In the genomic region with DNA sequence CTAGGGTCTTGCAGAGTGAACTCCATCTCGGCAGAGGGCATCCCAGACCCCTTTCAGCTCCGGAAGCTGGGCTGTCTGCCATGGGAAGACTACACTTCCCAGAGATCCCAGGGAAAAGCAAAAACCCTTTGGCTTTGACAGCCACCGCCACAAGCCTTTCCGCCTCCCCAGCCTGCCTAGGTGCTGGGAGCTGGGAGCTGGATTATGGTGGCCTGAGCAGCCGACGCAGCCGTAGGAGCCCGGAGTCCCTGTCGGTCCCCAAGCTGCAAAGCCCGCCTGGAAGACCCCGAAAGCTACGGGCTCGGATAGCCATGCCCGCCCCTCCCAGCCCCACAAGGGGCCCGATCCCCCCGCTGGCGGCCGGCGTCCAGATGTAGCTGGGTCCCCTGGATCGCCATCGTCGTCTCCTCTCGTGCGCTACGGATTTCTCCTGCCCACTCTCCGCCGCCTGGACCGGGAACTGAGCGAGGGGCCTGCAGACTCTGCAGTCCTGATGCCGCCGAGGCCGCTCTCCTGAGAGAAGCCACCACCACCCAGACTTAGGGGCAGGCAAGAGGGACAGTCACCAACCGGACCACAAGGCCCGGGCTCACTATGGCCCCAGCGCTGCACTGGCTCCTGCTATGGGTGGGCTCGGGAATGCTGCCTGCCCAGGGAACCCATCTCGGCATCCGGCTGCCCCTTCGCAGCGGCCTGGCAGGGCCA, we compare ENCODE assay signal across 8 mouse cellular contexts. TPM values are rescaled to one million over a fixed set of nuclear protein-coding genes. Genes with fewer than 3 reads are reported as not detected.
DNase-seq lines count a peak whose midpoint lies in the region; ATAC-seq lines count a peak whose summit lies in the region.

A gene (plus strand): TSS at position 147 of the 705 bp plus-strand sequence.

- peak; percentile 91 for ATAC-seq in hindbrain, embryonic 12.5 days (ENCODE audit: low FRiP score)
- peak; percentile 90 for ATAC-seq in lung, embryonic 16.5 days (ENCODE audit: low read depth)
- no peak for ATAC-seq in activated CD4-positive, CD25-positive, alpha-beta regulatory T cell, adult 4 months

- H3K4me3 ChIP-seq in hindbrain, embryonic 12.5 days = peak within 1 kb of the TSS; percentile 90
- peak within 1 kb of the TSS; percentile 89 for H3K4me3 ChIP-seq in lung, embryonic 16.5 days (ENCODE audit: low read length)

- peak within 1 kb of the TSS; percentile 87 for H3K9ac ChIP-seq in hindbrain, embryonic 12.5 days
- H3K9ac ChIP-seq in lung, embryonic 16.5 days (ENCODE audit: low read length) = peak within 1 kb of the TSS; percentile 93

- peak; percentile 42 for DNase-seq in WW6 (ENCODE audit: low read depth, low spot score)
- DNase-seq in cerebellum, postnatal 36 days = peak; percentile 87 to 89
- peak; percentile 78 to 82 for DNase-seq in frontal cortex, postnatal 25 days (ENCODE audit: low spot score in 2 of 2)
- peak; percentile 87 to 96 for DNase-seq in layer of hippocampus, postnatal 14 days (ENCODE audit: low spot score in 2 of 2)
- peak; percentile 85 for DNase-seq in retina, adult 2 months (ENCODE audit: low read depth, low spot score)

- peak within 1 kb of the TSS; percentile 80 for H3K27ac ChIP-seq in hindbrain, embryonic 12.5 days
- peak within 1 kb of the TSS; percentile 27; the same call in 1 of the 2 replicates for H3K27ac ChIP-seq in lung, embryonic 16.5 days (ENCODE audit: low read length)

- H3K36me3 ChIP-seq in hindbrain, embryonic 12.5 days = no peaks in the 10 kb centered on the region
- H3K36me3 ChIP-seq in lung, embryonic 16.5 days (ENCODE audit: control insufficient read depth, insufficient read depth, low read length) = no peaks in the 10 kb centered on the region

- H3K27me3 ChIP-seq in hindbrain, embryonic 12.5 days = no peaks in the 10 kb centered on the region
- H3K27me3 ChIP-seq in lung, embryonic 16.5 days (ENCODE audit: control insufficient read depth, insufficient read depth, low read depth, low read length) = no peaks in the 10 kb centered on the region

- peaks cover 37% of the 10 kb centered on the region for H3K4me1 ChIP-seq in hindbrain, embryonic 12.5 days
- H3K4me1 ChIP-seq in lung, embryonic 16.5 days (replicated peaks; ENCODE audit: control insufficient read depth, insufficient read depth, low read length) = peaks cover 20% of the 10 kb centered on the region

- WGBS in hindbrain, embryonic 12.5 days = 0% methylated on average over 40 of the region's 40 CpGs
- WGBS in lung, embryonic 16.5 days = under 1% methylated on average over 39 of the region's 40 CpGs

- H3K4me2 ChIP-seq in hindbrain, embryonic 12.5 days (replicated peaks) = peak within 1 kb of the TSS; percentile 97
- H3K4me2 ChIP-seq in lung, embryonic 16.5 days (ENCODE audit: low read depth, low read length) = peak within 1 kb of the TSS; percentile 94

- no peaks in the 10 kb centered on the region for H3K9me3 ChIP-seq in hindbrain, embryonic 12.5 days (replicated peaks)
- no peaks in the 10 kb centered on the region for H3K9me3 ChIP-seq in lung, embryonic 16.5 days (ENCODE audit: control insufficient read depth, low read length)

RNA-seq across cellular contexts. Expression of the gene that starts here (rescaled TPM):
- 40.2 and 41.5 TPM in 2 replicates for polyA plus RNA-seq in hindbrain, embryonic 12.5 days (2016; fragmentation: Nextera tagmentation; extraction: Ambion mirVana)
- total RNA-seq in layer of hippocampus, postnatal 14 days (2021) = 100 to 1,000 TPM in 1 of 2 experiments, 10 to 100 TPM in 1; 96.6 to 101 TPM
- 23.7 and 23.8 TPM in 2 replicates for polyA plus RNA-seq in lung, embryonic 16.5 days (2015; fragmentation: Nextera tagmentation; extraction: Ambion mirVana)
- 10 to 100 TPM in 1 of 2 experiments, 1 to 10 TPM in 1; 8.0 to 10.0 TPM for polyA plus RNA-seq in activated CD4-positive, CD25-positive, alpha-beta regulatory T cell, adult 4 months (2017; shearing (Covaris generic))
